Mouse (Mus musculus) heart, adult 2 months (tissue): ENCODE data around the gene Zc3hav1. TPM values are rescaled to one million over a fixed set of nuclear protein-coding genes. Genes with fewer than 3 reads are reported as not detected.

Experiments
- DNase-seq, 2 experiments: peaks; one replicate each; pipeline ENCODE4 v3.0.0; 2021
- H3K27ac ChIP-seq: fragments of 200-600 bp; 2 replicates; pipeline ENCODE4 v1.8.1; 2022
- H3K27me3 ChIP-seq: fragments of 200-500 bp; 2 replicates; pipeline ENCODE4 v1.6.1; 2012; ENCODE audit warnings: mild to moderate bottlenecking, low read length, inconsistent platforms, mixed read lengths; ENCODE audit not compliant: control insufficient read depth, insufficient read depth
- H3K36me3 ChIP-seq: fragments of 200-500 bp; 2 replicates; pipeline ENCODE4 v1.6.1; 2012; ENCODE audit warnings: low read length, inconsistent platforms; ENCODE audit not compliant: control insufficient read depth, insufficient read depth
- H3K4me1 ChIP-seq: fragments of 200-500 bp; 2 replicates; pipeline ENCODE4 v1.6.1; 2011; ENCODE audit warnings: low read length; ENCODE audit not compliant: control insufficient read depth, insufficient read depth
- H3K4me3 ChIP-seq: fragments of 200-600 bp; 2 replicates; pipeline ENCODE4 v1.8.1; 2022
- H3K79me2 ChIP-seq: fragments of 200-500 bp; replicated peaks from 2 replicates; pipeline ENCODE4 v1.6.1; 2012; ENCODE audit warnings: mild to moderate bottlenecking, inconsistent platforms, low read length, moderate library complexity, mixed read lengths; ENCODE audit not compliant: control insufficient read depth, insufficient read depth
- H3K9ac ChIP-seq: fragments of 200-500 bp; 2 replicates; pipeline ENCODE4 v1.6.1; 2012; ENCODE audit warnings: low read depth, mild to moderate bottlenecking, control low read depth, inconsistent platforms, low read length, mixed read lengths
- CTCF ChIP-seq: fragments of 200-600 bp; IDR thresholded peaks from 2 replicates; pipeline ENCODE4 v1.8.1; 2022; ENCODE audit warnings: antibody characterized with exemption, mild to moderate bottlenecking, moderate library complexity
- EP300 ChIP-seq: fragments of 200-500 bp; IDR thresholded peaks from 2 replicates; pipeline ENCODE4 v1.6.1; 2011; ENCODE audit warnings: low read depth, low read length, control low read depth; ENCODE audit not compliant: insufficient read depth
- POLR2A ChIP-seq: fragments of 200-500 bp; IDR thresholded peaks from 2 replicates; pipeline ENCODE4 v1.6.1; 2011; ENCODE audit warnings: mild to moderate bottlenecking, low read depth, low read length, control low read depth; ENCODE audit not compliant: insufficient read depth
- WGBS: fragments of 180-500 bp; shearing (Covaris S2); methylation state at CpG from one replicate; pipeline ENCODE4 v1.1.7; 2018; 5-methylcytosine and 5-hydroxymethylcytosine counted together
- intact Hi-C: fragments of 180-260 bp; cut with DNase I; formaldehyde crosslinking; loops from one replicate; pipeline ENCODE4 v1.15.1; 2025
- polyA plus RNA-seq: library from polyadenylated mRNA; depleted of rRNA; stranded (reverse); fragments of >200 nt; gene quantifications from 2 replicates; pipeline ENCODE4 v1.2.3, GENCODE M21; 2012; rRNA removed
- total RNA-seq, 2 experiments: library from RNA; stranded (reverse); gene quantifications; 2 replicates each; pipeline ENCODE4 v1.2.3; 2021

Gene Zc3hav1
- total and polyA plus RNA-seq, 3 experiments: 7.9 to 14.6 (median 13.9) TPM

DNA sequence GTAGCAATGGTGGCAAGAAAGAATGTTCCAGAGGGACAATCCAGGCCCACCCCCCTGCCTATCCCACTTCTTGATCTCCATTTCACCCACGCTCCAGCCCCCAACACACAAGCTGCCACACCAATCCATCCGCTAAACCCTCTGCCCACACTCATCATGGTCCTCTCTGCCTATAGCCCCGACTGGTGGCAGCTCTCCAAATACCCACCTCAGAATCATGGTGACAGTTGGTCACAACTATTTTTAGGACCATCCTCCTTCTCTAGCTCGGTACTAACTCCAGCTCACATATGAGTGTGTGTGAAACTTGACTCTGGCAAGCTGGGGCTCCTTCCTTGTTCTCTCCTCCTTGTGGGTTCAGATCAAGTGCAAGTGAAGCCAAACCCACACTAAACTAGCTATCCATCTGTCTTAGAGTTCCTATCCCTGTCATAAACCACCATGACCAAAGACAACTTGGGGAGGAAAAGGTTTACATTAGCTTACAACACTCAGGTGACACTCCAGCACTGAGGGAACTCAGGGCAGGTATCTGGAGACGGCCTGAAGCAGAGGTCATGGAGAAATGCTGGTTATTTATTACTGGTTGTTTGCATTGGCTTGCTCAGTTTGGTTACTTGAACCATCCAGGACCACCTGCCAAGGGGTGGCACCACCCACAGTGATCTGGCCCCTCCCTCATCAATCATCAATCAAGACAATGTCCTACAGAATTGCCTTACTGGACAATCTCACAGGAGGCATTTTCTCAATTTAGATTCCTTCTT, 90.8 kb downstream of the Zc3hav1 start:
- no peak overlapping the region for H3K27ac ChIP-seq
- H3K4me3 ChIP-seq: no peak overlapping the region
- no peak for DNase-seq
- TF ChIP-seq POLR2A (no peak), CTCF (no peak), EP300 (no peak)
- 62% methylated on average over 5 of the region's 5 CpGs for WGBS
- no peaks in the 10 kb centered on the region for H3K4me1 ChIP-seq
- intact Hi-C loops: no loop called here
- H3K36me3 ChIP-seq: no peaks in the 10 kb centered on the region
- no peaks in the 10 kb centered on the region for H3K27me3 ChIP-seq
- no peaks in the 10 kb centered on the region for H3K79me2 ChIP-seq
- no peak overlapping the region for H3K9ac ChIP-seq

DNA sequence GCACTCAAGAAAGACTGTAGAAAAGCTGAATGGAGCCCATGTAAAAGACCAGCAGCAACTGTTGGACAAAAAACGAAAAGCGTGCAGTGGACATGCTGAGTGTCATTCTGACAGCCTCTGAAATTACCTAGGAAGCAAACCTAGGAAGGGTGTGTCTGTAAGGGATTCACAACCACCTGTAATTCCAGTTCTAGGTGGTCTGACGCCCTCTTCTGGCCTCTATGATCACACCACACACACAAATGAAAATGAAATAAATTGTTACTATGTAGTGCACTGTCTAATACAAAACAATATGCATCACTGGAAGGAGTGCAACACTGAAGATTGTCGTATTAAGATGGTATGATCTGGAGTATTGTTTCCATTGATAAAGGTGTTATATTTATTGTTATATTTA, 92.5 kb downstream of the Zc3hav1 start:
- WGBS: 75% methylated on average over 4 of the region's 4 CpGs
- Histone ChIP-seq H3K4me3 (no peak overlapping the region), H3K4me1 (no peaks in the 10 kb centered on the region), H3K36me3 (no peaks in the 10 kb centered on the region), H3K27ac (no peak overlapping the region), H3K79me2 (no peaks in the 10 kb centered on the region), H3K9ac (no peak overlapping the region), H3K27me3 (no peaks in the 10 kb centered on the region)
- no peak for DNase-seq
- intact Hi-C loops: no loop called here
- TF ChIP-seq CTCF (no peak), EP300 (no peak), POLR2A (no peak)

DNA sequence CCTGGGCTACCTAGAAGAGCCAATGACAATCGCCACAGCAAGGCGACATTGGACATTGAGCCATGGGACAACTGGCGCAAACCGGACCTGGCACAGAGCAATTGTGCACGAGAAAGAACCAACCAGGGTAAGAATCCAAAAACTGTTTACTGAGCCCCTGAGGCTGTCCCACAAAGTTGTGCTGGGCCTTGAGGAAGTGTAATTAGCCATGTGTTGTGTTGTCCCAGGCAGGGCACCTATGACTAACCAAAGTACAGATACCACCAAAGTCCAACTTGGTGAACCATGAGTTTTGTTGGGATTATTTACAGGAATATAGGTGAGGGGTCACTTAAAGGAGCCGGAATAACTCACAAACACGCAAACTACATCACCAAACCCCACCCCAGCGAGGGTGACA, 96.9 kb downstream of the Zc3hav1 start:
- no peak overlapping the region for H3K9ac ChIP-seq
- intact Hi-C loops: no loop called here
- no peak overlapping the region for H3K4me3 ChIP-seq

DNA sequence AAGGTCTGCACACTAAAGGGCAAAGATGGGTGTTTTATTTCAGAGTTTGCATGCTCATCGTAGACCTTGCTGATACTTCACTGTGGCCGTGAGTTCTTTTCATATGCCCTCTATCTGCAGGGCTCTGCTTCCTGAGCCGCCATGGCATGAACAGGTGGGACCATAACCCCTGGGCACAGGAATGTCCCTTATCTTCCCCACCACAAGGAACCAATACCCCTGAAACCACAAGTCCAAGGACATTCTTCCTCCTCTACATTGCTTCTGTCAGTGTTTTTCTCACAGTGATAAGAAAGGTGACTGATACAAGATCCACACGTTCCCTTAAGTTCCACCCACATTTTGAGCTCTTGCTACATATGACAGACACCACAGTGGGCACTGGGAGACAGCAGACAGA, 97.6 kb downstream of the Zc3hav1 start:
- Histone ChIP-seq H3K9ac (no peak overlapping the region), H3K4me3 (no peak overlapping the region), H3K79me2 (no peaks in the 10 kb centered on the region), H3K36me3 (no peaks in the 10 kb centered on the region), H3K4me1 (peaks cover 3% of the 10 kb centered on the region), H3K27ac (no peak overlapping the region), H3K27me3 (no peaks in the 10 kb centered on the region)
- 84% methylated on average over 4 of the region's 4 CpGs for WGBS
- intact Hi-C loops: no loop called here
- no peak for TF ChIP-seq CTCF
- TF ChIP-seq POLR2A: no peak
- no peak for TF ChIP-seq EP300
- DNase-seq: no peak

More for the DNA sequence above, 96.9 kb downstream of the Zc3hav1 start:
- 93% methylated on average over 8 of the region's 8 CpGs for WGBS
- Histone ChIP-seq H3K4me1 (peaks cover 3% of the 10 kb centered on the region), H3K36me3 (no peaks in the 10 kb centered on the region), H3K27me3 (no peaks in the 10 kb centered on the region), H3K27ac (no peak overlapping the region), H3K79me2 (no peaks in the 10 kb centered on the region)
- DNase-seq: no peak
- TF ChIP-seq CTCF (no peak), POLR2A (no peak), EP300 (no peak)

DNA sequence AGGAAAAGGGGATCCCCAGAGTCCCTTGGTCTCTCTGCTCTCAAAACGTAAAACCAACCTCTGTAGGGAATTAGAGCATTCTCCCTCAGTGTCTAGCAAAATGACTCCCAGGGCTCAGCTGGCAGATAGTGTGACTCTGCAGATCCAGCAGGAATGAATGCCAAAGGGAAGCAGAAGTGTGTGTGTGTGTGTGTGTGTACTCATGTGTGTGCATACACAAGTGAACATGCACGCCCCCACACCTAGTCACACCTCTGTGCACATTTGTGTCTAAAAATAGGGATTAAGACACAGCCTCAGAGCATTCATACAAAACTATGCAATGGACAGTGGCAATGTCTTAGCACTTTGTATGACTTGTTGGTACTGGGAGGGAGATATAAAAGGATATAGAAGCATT, 98.6 kb downstream of the Zc3hav1 start:
- no peak for TF ChIP-seq EP300
- no peak for TF ChIP-seq POLR2A
- no peak for TF ChIP-seq CTCF
- H3K79me2 ChIP-seq: no peaks in the 10 kb centered on the region
- no peaks in the 10 kb centered on the region for H3K36me3 ChIP-seq
- H3K27ac ChIP-seq: no peak overlapping the region
- WGBS: 59% methylated on average over 2 of the region's 2 CpGs
- intact Hi-C loops: loop anchor here (2.0 kb wide), 1 partner anchor 95 kb away; no protein-coding TSS in a partner anchor
- H3K9ac ChIP-seq: no peak overlapping the region
- H3K27me3 ChIP-seq: no peaks in the 10 kb centered on the region
- DNase-seq: no peak
- H3K4me1 ChIP-seq: peaks cover 3% of the 10 kb centered on the region
- H3K4me3 ChIP-seq: no peak overlapping the region

Other genes with a start within 250 kb of the Zc3hav1 start
- not detected for gene Tmem213, start 245.3 kb downstream of the Zc3hav1 start, total RNA-seq
- not detected in 2 replicates for gene Tmem213, start 245.3 kb downstream of the Zc3hav1 start, polyA plus RNA-seq
- 1 to 10 TPM; 1.0 to 2.5 TPM for gene Atp6v0a4, start 230.0 kb downstream of the Zc3hav1 start, total RNA-seq
- gene Atp6v0a4, start 230.0 kb downstream of the Zc3hav1 start, polyA plus RNA-seq: 0.67 and 1.4 TPM in 2 replicates
- 1 to 10 TPM; 1.1 to 1.5 TPM for gene D630045J12Rik, start 100.6 kb downstream of the Zc3hav1 start, total RNA-seq
- 0.78 and 1.5 TPM in 2 replicates for gene D630045J12Rik, start 100.6 kb downstream of the Zc3hav1 start, polyA plus RNA-seq
- 1 to 10 TPM; 1.0 to 1.6 TPM for gene Zc3hav1l, start 55.3 kb downstream of the Zc3hav1 start, total RNA-seq
- gene Zc3hav1l, start 55.3 kb downstream of the Zc3hav1 start, polyA plus RNA-seq: 1.5 and 3.8 TPM in 2 replicates
- gene Ttc26, start 26.9 kb upstream of the Zc3hav1 start, total RNA-seq: 1 to 10 TPM; 1.7 to 1.9 TPM
- 0.66 and 1.3 TPM in 2 replicates for gene Ttc26, start 26.9 kb upstream of the Zc3hav1 start, polyA plus RNA-seq
- gene Ubn2, start 79.3 kb upstream of the Zc3hav1 start, total RNA-seq: 10 to 100 TPM; 23.2 to 24.7 TPM
- 5.1 and 9.9 TPM in 2 replicates for gene Ubn2, start 79.3 kb upstream of the Zc3hav1 start, polyA plus RNA-seq
- gene Fmc1, start 178.9 kb upstream of the Zc3hav1 start, total RNA-seq: 100 to 1,000 TPM; 221 to 266 TPM
- gene Fmc1, start 178.9 kb upstream of the Zc3hav1 start, polyA plus RNA-seq: 415 and 493 TPM in 2 replicates
- gene Luc7l2, start 196.7 kb upstream of the Zc3hav1 start, total RNA-seq: 10 to 100 TPM; 91.7 to 99.9 TPM
- gene Luc7l2, start 196.7 kb upstream of the Zc3hav1 start, polyA plus RNA-seq: 28.1 and 45.7 TPM in 2 replicates